Mouse (Mus musculus) limb, embryonic 15.5 days (tissue): ENCODE data around the gene Zfp777. TPM values are rescaled to one million over a fixed set of nuclear protein-coding genes. Genes with fewer than 3 reads are reported as not detected.

Experiments used
- ATAC-seq: fragments of 200-750 bp; cut with Nextera tagmentation; 2 replicates; pipeline ENCODE4 v1.8.0; 2017; ENCODE audit warnings: low read depth, moderate TSS enrichment; ENCODE audit not compliant: insufficient number of reproducible peaks, low FRiP score, low TSS enrichment
- H3K27ac ChIP-seq: fragments of 300-500 bp; sonication (generic); 2 replicates; pipeline ENCODE4 v1.5.1; 2015; ENCODE audit warnings: moderate library complexity, mild to moderate bottlenecking, inconsistent platforms
- H3K27me3 ChIP-seq: fragments of 300-500 bp; sonication (generic); 2 replicates; pipeline ENCODE4 v1.6.1; 2015; ENCODE audit warnings: inconsistent platforms
- H3K36me3 ChIP-seq: fragments of 300-500 bp; sonication (generic); 2 replicates; pipeline ENCODE4 v1.6.1; 2015; ENCODE audit warnings: inconsistent platforms
- H3K4me1 ChIP-seq: fragments of 300-500 bp; sonication (generic); 2 replicates; pipeline ENCODE4 v1.6.1; 2015; ENCODE audit warnings: inconsistent platforms
- H3K4me2 ChIP-seq: fragments of 300-500 bp; sonication (generic); 2 replicates; pipeline ENCODE4 v1.6.1; 2015; ENCODE audit warnings: mild to moderate bottlenecking, inconsistent platforms
- H3K4me3 ChIP-seq: fragments of 300-500 bp; sonication (generic); 2 replicates; pipeline ENCODE4 v1.5.1; 2015; ENCODE audit warnings: mild to moderate bottlenecking, inconsistent platforms
- H3K9ac ChIP-seq: fragments of 300-500 bp; sonication (generic); 2 replicates; pipeline ENCODE4 v1.6.1; 2015; ENCODE audit warnings: inconsistent platforms
- H3K9me3 ChIP-seq: fragments of 300-500 bp; sonication (generic); 2 replicates; pipeline ENCODE4 v1.6.1; 2016; ENCODE audit warnings: inconsistent platforms
- WGBS: fragments of 180-500 bp; shearing (Covaris S2); methylation state at CpG from one replicate; pipeline ENCODE4 v1.1.7; 2015; 5-methylcytosine and 5-hydroxymethylcytosine counted together
- polyA plus RNA-seq: library from polyadenylated mRNA; unstranded; fragments of >200 nt; fragmentation: Nextera tagmentation; extraction: Ambion mirVana; gene quantifications from 2 replicates; pipeline ENCODE4 v1.2.1, GENCODE M21; 2015

Gene Zfp777
- polyA plus RNA-seq, 1 experiment from 2014 or later = 8.0 TPM

- H3K4me1 ChIP-seq = no peaks in the 10 kb centered on the region
- H3K27me3 ChIP-seq = no peaks in the 10 kb centered on the region
- H3K27ac ChIP-seq = no peak overlapping the region
- no peak overlapping the region for H3K4me3 ChIP-seq
- ATAC-seq = 0 out of 2 replicates have a peak, but pooled peaks have one; percentile 8
- no peak overlapping the region for H3K9ac ChIP-seq
- H3K36me3 ChIP-seq = peaks cover 81% of the 10 kb centered on the region
- WGBS = 97% methylated on average over 27 of the region's 28 CpGs
- no peaks in the 10 kb centered on the region for H3K9me3 ChIP-seq
- no peak overlapping the region for H3K4me2 ChIP-seq
These were observed 15.2 kb upstream of the Zfp777 start for GRCm38 (mm10) chr6:48063940-48064339.

- Histone ChIP-seq H3K4me3 (no peak overlapping the region), H3K27me3 (no peaks in the 10 kb centered on the region), H3K36me3 (peaks cover 50% of the 10 kb centered on the region), H3K4me1 (no peaks in the 10 kb centered on the region), H3K9ac (no peak overlapping the region), H3K27ac (no peak overlapping the region), H3K4me2 (no peak overlapping the region), H3K9me3 (no peaks in the 10 kb centered on the region)
- ATAC-seq = no peak
- 97% methylated on average over 1 of the region's 1 CpGs for WGBS
These were observed 12.2 kb upstream of the Zfp777 start for GRCm38 (mm10) chr6:48060895-48061294.

- peaks cover 45% of the 10 kb centered on the region for H3K36me3 ChIP-seq
- H3K4me1 ChIP-seq = no peaks in the 10 kb centered on the region
- no peak overlapping the region for H3K4me3 ChIP-seq
- 87% methylated on average over 2 of the region's 2 CpGs for WGBS
- no peaks in the 10 kb centered on the region for H3K9me3 ChIP-seq
- H3K27me3 ChIP-seq = no peaks in the 10 kb centered on the region
- H3K27ac ChIP-seq = no peak overlapping the region
- H3K9ac ChIP-seq = no peak overlapping the region
- no peak for ATAC-seq
- no peak overlapping the region for H3K4me2 ChIP-seq
These were observed 11.7 kb upstream of the Zfp777 start for GRCm38 (mm10) chr6:48060421-48060820.

GRCm38 (mm10) chr6:48052136-48052535, 3.4 kb upstream of the Zfp777 start:
- no peaks in the 10 kb centered on the region for H3K27me3 ChIP-seq
- peaks cover 4% of the 10 kb centered on the region for H3K4me1 ChIP-seq
- WGBS = 83% methylated on average over 6 of the region's 6 CpGs
- no peaks in the 10 kb centered on the region for H3K36me3 ChIP-seq
- H3K9me3 ChIP-seq = no peaks in the 10 kb centered on the region
- no peak overlapping the region for H3K9ac ChIP-seq
- H3K4me3 ChIP-seq = no peak overlapping the region
- H3K4me2 ChIP-seq = no peak overlapping the region
- no peak overlapping the region for H3K27ac ChIP-seq
- no peak for ATAC-seq

GRCm38 (mm10) chr6:48051666-48052065, 3.0 kb upstream of the Zfp777 start:
- Histone ChIP-seq H3K27me3 (no peaks in the 10 kb centered on the region), H3K9ac (no peak overlapping the region), H3K4me2 (no peak overlapping the region), H3K9me3 (no peaks in the 10 kb centered on the region), H3K36me3 (no peaks in the 10 kb centered on the region), H3K27ac (no peak overlapping the region), H3K4me1 (peaks cover 8% of the 10 kb centered on the region), H3K4me3 (no peak overlapping the region)
- no peak for ATAC-seq
- WGBS = 79% methylated on average over 2 of the region's 2 CpGs

- ATAC-seq = no peak
- Histone ChIP-seq H3K27ac (no peak overlapping the region), H3K4me2 (peak overlapping the region; percentile 59), H3K4me3 (peak overlapping the region; percentile 84), H3K9me3 (no peaks in the 10 kb centered on the region), H3K36me3 (peaks cover 5% of the 10 kb centered on the region), H3K27me3 (no peaks in the 10 kb centered on the region), H3K4me1 (peaks cover 12% of the 10 kb centered on the region), H3K9ac (no peak overlapping the region)
- WGBS = 55% methylated on average over 9 of the region's 9 CpGs
These were observed 758 bp upstream of the Zfp777 start for GRCm38 (mm10) chr6:48049273-48050065.

- under 1% methylated on average over 83 of the region's 150 CpGs for WGBS
These were observed 1.0 kb downstream of the Zfp777 start for GRCm38 (mm10) chr6:48047450-48048351.

GRCm38 (mm10) chr6:48047114-48047449, 1.6 kb downstream of the Zfp777 start:
- Histone ChIP-seq H3K36me3 (peaks cover 27% of the 10 kb centered on the region), H3K27ac (peak overlapping the region; percentile 94; the same call in 1 of the 2 replicates), H3K4me3 (peak overlapping the region; percentile 84), H3K9ac (peak overlapping the region; percentile 84), H3K4me2 (peak overlapping the region; percentile 82), H3K4me1 (peaks cover 12% of the 10 kb centered on the region), H3K9me3 (no peaks in the 10 kb centered on the region), H3K27me3 (no peaks in the 10 kb centered on the region)
- no peak for ATAC-seq
- 3% methylated on average over 12 of the region's 12 CpGs for WGBS

More at GRCm38 (mm10) chr6:48047450-48048351, 1.0 kb downstream of the Zfp777 start:
- Histone ChIP-seq H3K4me1 (peaks cover 12% of the 10 kb centered on the region), H3K4me2 (peak overlapping the region; percentile 82), H3K4me3 (peak overlapping the region; percentile 84), H3K27ac (peak overlapping the region; percentile 94), H3K9ac (peak overlapping the region; percentile 84), H3K36me3 (peaks cover 23% of the 10 kb centered on the region), H3K9me3 (no peaks in the 10 kb centered on the region), H3K27me3 (no peaks in the 10 kb centered on the region)
- ATAC-seq = peak; percentile 63

GRCm38 (mm10) chr6:48032661-48033060, 16.1 kb downstream of the Zfp777 start:
- Histone ChIP-seq H3K36me3 (peaks cover 89% of the 10 kb centered on the region), H3K9ac (no peak overlapping the region), H3K4me2 (no peak overlapping the region), H3K4me3 (no peak overlapping the region), H3K27ac (no peak overlapping the region), H3K9me3 (no peaks in the 10 kb centered on the region), H3K4me1 (no peaks in the 10 kb centered on the region), H3K27me3 (no peaks in the 10 kb centered on the region)
- no peak for ATAC-seq

- Histone ChIP-seq H3K27ac (no peak overlapping the region), H3K9ac (no peak overlapping the region), H3K27me3 (no peaks in the 10 kb centered on the region), H3K9me3 (peaks cover 19% of the 10 kb centered on the region), H3K36me3 (peaks cover 95% of the 10 kb centered on the region), H3K4me1 (no peaks in the 10 kb centered on the region), H3K4me3 (no peak overlapping the region), H3K4me2 (no peak overlapping the region)
- no peak for ATAC-seq
- WGBS = 86% methylated on average over 10 of the region's 10 CpGs
These were observed 22.6 kb downstream of the Zfp777 start for GRCm38 (mm10) chr6:48025905-48026660.

- Histone ChIP-seq H3K27ac (no peak overlapping the region), H3K4me1 (no peaks in the 10 kb centered on the region), H3K9ac (no peak overlapping the region), H3K9me3 (peaks cover 19% of the 10 kb centered on the region), H3K27me3 (no peaks in the 10 kb centered on the region), H3K36me3 (peaks cover 88% of the 10 kb centered on the region), H3K4me2 (no peak overlapping the region), H3K4me3 (no peak overlapping the region)
- 83% methylated on average over 21 of the region's 21 CpGs for WGBS
- ATAC-seq = no peak
These were observed 23.7 kb downstream of the Zfp777 start for GRCm38 (mm10) chr6:48024994-48025345.
